ENCODE assay signal across 16 mouse cellular contexts in genomic region chr19:58271815-58272214, GRCm38 (mm10).
DNase-seq lines count a peak whose midpoint lies in the region; ATAC-seq and TF ChIP-seq lines count a peak whose summit lies in the region.
"Had no signal": no experiment of that assay in that cellular context is flagged by ENCODE, and none has a peak within 500 bp of the region (broad histone marks: within the 10 kb centered on the region; RNA-seq: fewer than 3 reads in every experiment).

No protein-coding gene starts in this region.

- intact Hi-C loops in left cerebral cortex, postnatal 4 days (cut with DNase I) = no loop called here
- intact Hi-C loops in left cerebral cortex, adult 2 months (cut with DNase I) = no loop called here

- H3K27me3 ChIP-seq in forebrain, embryonic 14.5 days (replicated peaks; ENCODE audit: control insufficient read depth, insufficient read depth, low read length) = no peaks in the 10 kb centered on the region
- no peaks in the 10 kb centered on the region for H3K27me3 ChIP-seq in forebrain, embryonic 11.5 days (ENCODE audit: control insufficient read depth, insufficient read depth, low read length)
- H3K27me3 ChIP-seq: embryonic facial prominence, embryonic 15.5 days; intestine, embryonic 15.5 days; lung, embryonic 15.5 days had no signal

- H3K36me3 ChIP-seq in forebrain, embryonic 14.5 days (ENCODE audit: control insufficient read depth, insufficient read depth, low read length) = no peaks in the 10 kb centered on the region
- H3K36me3 ChIP-seq in forebrain, embryonic 11.5 days (ENCODE audit: control insufficient read depth, insufficient read depth, low read length) = no peaks in the 10 kb centered on the region
- H3K36me3 ChIP-seq: embryonic facial prominence, embryonic 15.5 days; intestine, embryonic 15.5 days; lung, embryonic 15.5 days had no signal

- TF ChIP-seq CTCF in left cerebral cortex, adult 2 months (IDR thresholded peaks at IDR 0.05) = no peak

- WGBS in forebrain, embryonic 14.5 days = 65% methylated on average over 8 of the region's 8 CpGs
- WGBS in forebrain, embryonic 11.5 days = 92% methylated on average over 8 of the region's 8 CpGs

- no peak overlapping the region for H3K4me3 ChIP-seq in forebrain, embryonic 14.5 days (ENCODE audit: low read depth, low read length)
- H3K4me3 ChIP-seq in forebrain, embryonic 11.5 days (ENCODE audit: low read depth, low read length) = no peak overlapping the region
- H3K4me3 ChIP-seq in left cerebral cortex, adult 2 months = no peak overlapping the region
- H3K4me3 ChIP-seq: embryonic facial prominence, embryonic 15.5 days; hindbrain, embryonic 10.5 days; intestine, embryonic 15.5 days; lung, embryonic 15.5 days had no signal

- peak; percentile 34; the same call in 1 of the 2 replicates for ATAC-seq in forebrain, embryonic 14.5 days
- ATAC-seq in forebrain, embryonic 11.5 days (replicated peaks; ENCODE audit: low FRiP score) = no peak
- ATAC-seq in megakaryocyte, adult 5-6 weeks (ENCODE audit: poor library complexity, severe bottlenecking) = no peak
- ATAC-seq: intestine, embryonic 15.5 days had no signal

- no peak overlapping the region for H3K9ac ChIP-seq in forebrain, embryonic 14.5 days (ENCODE audit: low read length)
- no peak overlapping the region for H3K9ac ChIP-seq in forebrain, embryonic 11.5 days (ENCODE audit: low read length)
- H3K9ac ChIP-seq: embryonic facial prominence, embryonic 15.5 days; intestine, embryonic 15.5 days; lung, embryonic 15.5 days had no signal

- no peaks in the 10 kb centered on the region for H3K9me3 ChIP-seq in forebrain, embryonic 14.5 days (replicated peaks; ENCODE audit: control insufficient read depth, low read length)
- no peaks in the 10 kb centered on the region for H3K9me3 ChIP-seq in forebrain, embryonic 11.5 days (ENCODE audit: control insufficient read depth, low read length)
- H3K9me3 ChIP-seq: embryonic facial prominence, embryonic 15.5 days; hindbrain, embryonic 10.5 days; intestine, embryonic 15.5 days; lung, embryonic 15.5 days had no signal

- no peak overlapping the region for H3K4me2 ChIP-seq in forebrain, embryonic 14.5 days (ENCODE audit: low read length)
- no peak overlapping the region for H3K4me2 ChIP-seq in forebrain, embryonic 11.5 days (ENCODE audit: low read depth, low read length, severe bottlenecking)
- H3K4me2 ChIP-seq: embryonic facial prominence, embryonic 15.5 days; intestine, embryonic 15.5 days; lung, embryonic 15.5 days; midbrain, embryonic 11.5 days had no signal

- 0 out of 2 replicates have a peak, but pooled peaks cover 5% of the 10 kb centered on the region for H3K4me1 ChIP-seq in forebrain, embryonic 14.5 days (ENCODE audit: control insufficient read depth, insufficient read depth, low read length)
- H3K4me1 ChIP-seq in forebrain, embryonic 11.5 days (replicated peaks; ENCODE audit: control insufficient read depth, insufficient read depth, low read length) = no peaks in the 10 kb centered on the region
- H3K4me1 ChIP-seq: intestine, embryonic 15.5 days had no signal

- peak; percentile 70 for DNase-seq in forebrain, embryonic 14.5 days (ENCODE audit: low spot score)
- DNase-seq in forebrain, embryonic 11.5 days (ENCODE audit: low spot score) = no peak
- DNase-seq in left cerebral cortex, postnatal 4 days = peak; percentile 60
- DNase-seq in left cerebral cortex, adult 2 months (ENCODE audit: extremely low spot score in 1 of 2, low spot score in 2 of 2) = no peak
- DNase-seq in urinary bladder, adult 18-20 months (ENCODE audit: low spot score in 2 of 2) = peak; percentile 9 to 16
- no peak for DNase-seq in urinary bladder, adult 2 months (ENCODE audit: low spot score)
- peak; percentile 4 for DNase-seq in lung, postnatal 36 days
- DNase-seq: gastrocnemius, postnatal 25 days; layer of hippocampus, postnatal 36 days; thymus, postnatal 4 days had no signal

- H3K27ac ChIP-seq in forebrain, embryonic 14.5 days (ENCODE audit: low read depth, low read length) = no peak overlapping the region
- no peak overlapping the region for H3K27ac ChIP-seq in forebrain, embryonic 11.5 days (ENCODE audit: low read depth, low read length)
- H3K27ac ChIP-seq in left cerebral cortex, adult 2 months = no peak overlapping the region
- H3K27ac ChIP-seq: embryonic facial prominence, embryonic 15.5 days; hindbrain, embryonic 10.5 days; intestine, embryonic 15.5 days; lung, embryonic 15.5 days had no signal

Comparison
In these comparisons a context has a peak if more than half of its experiments do, and no peak if none do; other contexts are left out.
1. DNase-seq: peak in forebrain, embryonic 14.5 days (single experiment), left cerebral cortex, postnatal 4 days (single experiment), urinary bladder, adult 18-20 months (2 of 2) and lung, postnatal 36 days (single experiment); none in forebrain, embryonic 11.5 days (single experiment), left cerebral cortex, adult 2 months (0 of 2) and urinary bladder, adult 2 months (single experiment).